Mouse (Mus musculus): ENCODE data around the gene Mrpl54. TPM values are rescaled to one million over a fixed set of nuclear protein-coding genes. Genes with fewer than 3 reads are reported as not detected.
A peak's percentile ranks its signal among the peaks of the same experiment; 100 is the strongest.

Mrpl54 gene
- polyA plus RNA-seq, 1 experiment from 2014 or later = 150 TPM

DNA sequence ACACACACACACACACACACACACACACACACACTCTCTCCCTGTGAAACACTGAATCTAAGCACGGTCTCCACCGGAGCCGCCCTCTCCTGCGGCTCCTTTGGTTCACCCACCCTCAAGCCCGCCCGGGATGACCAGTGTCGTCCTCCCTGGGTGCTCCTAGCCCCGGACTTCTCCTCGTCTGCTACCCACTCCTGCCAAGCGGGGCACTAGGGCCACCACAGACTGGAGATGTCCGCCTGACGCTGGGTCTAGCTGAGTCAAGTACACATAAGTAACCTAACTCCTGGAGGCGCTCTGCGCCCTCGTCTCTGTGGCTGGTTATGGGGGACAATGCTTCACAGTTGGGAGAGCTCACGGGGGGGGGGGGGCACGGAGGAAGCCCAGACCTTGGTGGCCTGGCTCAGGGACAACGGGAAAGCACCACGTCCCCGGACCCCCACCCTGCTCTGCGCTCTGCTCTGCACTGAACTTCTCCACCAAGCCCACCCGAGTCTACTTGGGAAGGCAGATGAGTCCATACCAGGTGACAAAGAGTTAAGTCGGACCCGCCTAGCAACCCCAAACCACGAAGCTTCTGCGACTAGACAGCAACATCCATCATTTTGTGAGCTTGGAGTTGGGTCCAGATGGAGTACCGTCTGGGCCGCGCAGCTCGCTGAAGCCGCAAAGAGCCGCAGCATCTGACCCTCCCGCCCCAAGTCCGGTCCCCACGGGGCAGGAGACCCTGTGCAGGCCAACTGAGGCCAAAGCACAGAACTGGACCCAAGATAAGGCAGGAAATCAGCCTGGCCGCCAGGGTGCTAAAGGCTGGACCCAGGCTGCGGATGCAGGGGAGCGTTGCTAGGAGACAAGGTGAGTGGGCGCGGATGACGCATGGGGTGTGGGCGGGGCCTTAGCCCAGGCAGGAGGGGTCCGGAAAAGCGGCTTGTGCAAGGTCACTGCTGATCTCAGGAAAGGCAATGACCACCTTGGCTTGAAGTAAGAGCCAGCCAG is 14.0 kb downstream of the Mrpl54 start, which contains the start of gene Matk:
TSS of gene Matk (plus strand) at position 512 of the 996 bp plus-strand sequence.
- peaks cover 70% of the 10 kb centered on the region for H3K27me3 ChIP-seq
- H3K36me3 ChIP-seq = peaks cover 20% of the 10 kb centered on the region; the same call in 1 of the 2 replicates
- peaks cover 25% of the 10 kb centered on the region for H3K4me1 ChIP-seq (replicated peaks)
- H3K4me3 ChIP-seq = peak within 1 kb of the TSS; percentile 30
- ATAC-seq (ENCODE audit: low read depth) = peak; percentile 77
- WGBS = 11% methylated on average over 44 of the region's 44 CpGs
- peak within 1 kb of the TSS; percentile 65 for H3K9ac ChIP-seq
- H3K4me2 ChIP-seq = peak within 1 kb of the TSS; percentile 59
- H3K9me3 ChIP-seq = no peaks in the 10 kb centered on the region
- H3K27ac ChIP-seq (replicated peaks) = 0 out of 2 replicates have a peak within 1 kb of the TSS, but pooled peaks have one; percentile 33

DNA sequence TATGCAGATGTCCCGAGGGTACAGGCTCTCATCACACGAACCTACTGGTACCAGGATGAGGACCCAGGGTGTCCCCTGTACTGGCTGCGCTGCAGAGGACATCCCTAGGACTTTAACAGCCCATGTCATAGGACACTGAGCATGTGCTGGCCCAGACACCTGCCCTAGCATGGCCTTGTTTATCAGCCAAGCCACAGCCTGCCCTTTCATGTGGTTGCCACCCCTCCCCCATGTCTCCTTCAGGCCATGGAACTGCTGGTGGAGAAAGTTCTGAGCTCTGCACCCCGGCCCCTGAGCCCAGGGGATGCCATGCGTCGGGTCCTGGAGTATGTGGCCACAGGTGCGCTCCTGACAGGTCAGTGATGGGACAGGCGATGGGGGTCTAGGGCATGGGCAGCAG is 17.3 kb downstream of the Mrpl54 start:
- 86% methylated on average over 8 of the region's 8 CpGs for WGBS
- no peak for ATAC-seq (ENCODE audit: low read depth)
- Histone ChIP-seq H3K4me2 (no peak overlapping the region), H3K27ac (replicated peaks) (no peak overlapping the region), H3K4me1 (replicated peaks) (peaks cover 16% of the 10 kb centered on the region), H3K36me3 (peaks cover 37% of the 10 kb centered on the region), H3K27me3 (peaks cover 43% of the 10 kb centered on the region), H3K9ac (no peak overlapping the region), H3K4me3 (no peak overlapping the region), H3K9me3 (no peaks in the 10 kb centered on the region)

DNA sequence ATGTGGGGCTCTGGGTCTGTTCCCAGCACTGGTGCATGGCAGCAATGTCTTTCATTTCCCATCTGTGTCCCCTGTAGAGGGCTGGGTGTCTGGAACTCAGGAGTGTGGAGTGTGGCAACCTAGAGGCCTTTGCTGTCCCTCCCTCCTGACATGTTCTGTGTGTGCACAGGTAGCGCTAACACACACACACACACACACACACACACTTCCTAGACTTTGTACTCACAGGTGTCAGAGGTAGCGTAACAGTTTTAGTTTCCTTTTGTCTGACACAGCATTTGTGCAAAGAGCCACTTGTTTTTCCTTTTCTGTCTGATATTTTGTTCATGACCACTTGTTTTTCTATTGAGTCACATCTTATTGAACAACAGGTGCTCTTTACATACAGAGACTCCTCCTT is 18.9 kb downstream of the Mrpl54 start:
- Histone ChIP-seq H3K4me2 (no peak overlapping the region), H3K4me3 (no peak overlapping the region), H3K27ac (replicated peaks) (no peak overlapping the region), H3K36me3 (peaks cover 39% of the 10 kb centered on the region), H3K27me3 (peaks cover 27% of the 10 kb centered on the region), H3K9ac (no peak overlapping the region), H3K4me1 (replicated peaks) (peaks cover 11% of the 10 kb centered on the region), H3K9me3 (no peaks in the 10 kb centered on the region)
- WGBS = 96% methylated on average over 2 of the region's 2 CpGs
- no peak for ATAC-seq (ENCODE audit: low read depth)

DNA sequence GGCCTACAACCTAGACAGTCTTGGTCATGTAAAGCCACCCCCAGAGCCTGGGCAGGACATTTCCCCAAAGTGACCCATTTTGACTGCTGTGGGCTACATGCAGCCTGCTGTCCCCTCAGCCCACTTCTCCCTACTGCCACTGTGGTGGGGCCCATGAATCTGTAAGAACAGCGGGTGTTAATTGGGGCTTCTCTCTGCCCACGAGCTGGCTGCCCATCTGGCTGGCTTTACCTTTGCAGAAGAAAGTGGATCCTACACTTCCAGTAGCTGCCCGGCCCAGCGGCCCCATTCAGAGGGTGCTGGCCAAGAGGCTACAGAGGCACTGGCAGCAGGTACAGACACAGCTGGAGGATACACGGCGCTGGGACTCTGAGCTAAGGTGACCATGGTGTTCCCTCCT is 21.6 kb downstream of the Mrpl54 start:
- ATAC-seq (ENCODE audit: low read depth) = no peak
- Histone ChIP-seq H3K9me3 (no peaks in the 10 kb centered on the region), H3K4me1 (replicated peaks) (no peaks in the 10 kb centered on the region), H3K27me3 (peaks cover 24% of the 10 kb centered on the region), H3K4me3 (no peak overlapping the region), H3K4me2 (no peak overlapping the region), H3K36me3 (peaks cover 35% of the 10 kb centered on the region), H3K27ac (replicated peaks) (no peak overlapping the region), H3K9ac (no peak overlapping the region)
- 87% methylated on average over 6 of the region's 6 CpGs for WGBS

DNA sequence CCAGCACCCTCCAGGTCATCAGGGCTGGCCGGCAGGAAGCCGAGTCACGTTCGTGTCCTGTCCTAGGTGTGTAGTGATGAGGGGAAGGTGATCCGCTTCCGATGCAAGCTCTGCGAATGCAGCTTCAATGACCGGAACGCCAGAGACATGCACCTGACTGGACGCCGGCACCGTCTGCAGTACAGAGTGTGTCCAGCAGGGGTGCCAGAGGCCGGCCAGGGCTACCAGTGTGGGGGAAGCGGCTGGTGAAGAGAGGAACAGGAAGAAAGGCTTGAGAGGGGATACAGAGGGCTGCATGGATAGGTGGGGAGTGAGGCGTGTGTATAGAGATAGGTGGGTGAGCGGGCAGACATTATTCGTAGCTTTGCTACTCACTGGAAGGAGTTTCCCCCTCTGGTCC is 22.1 kb downstream of the Mrpl54 start:
- Histone ChIP-seq H3K27me3 (peaks cover 29% of the 10 kb centered on the region), H3K4me2 (no peak overlapping the region), H3K4me1 (replicated peaks) (peaks cover 4% of the 10 kb centered on the region; the same call in 1 of the 2 replicates), H3K27ac (replicated peaks) (no peak overlapping the region), H3K36me3 (peaks cover 30% of the 10 kb centered on the region), H3K9me3 (no peaks in the 10 kb centered on the region), H3K4me3 (no peak overlapping the region), H3K9ac (no peak overlapping the region)
- peak; percentile 65 for ATAC-seq (ENCODE audit: low read depth)
- 10% methylated on average over 17 of the region's 17 CpGs for WGBS

DNA sequence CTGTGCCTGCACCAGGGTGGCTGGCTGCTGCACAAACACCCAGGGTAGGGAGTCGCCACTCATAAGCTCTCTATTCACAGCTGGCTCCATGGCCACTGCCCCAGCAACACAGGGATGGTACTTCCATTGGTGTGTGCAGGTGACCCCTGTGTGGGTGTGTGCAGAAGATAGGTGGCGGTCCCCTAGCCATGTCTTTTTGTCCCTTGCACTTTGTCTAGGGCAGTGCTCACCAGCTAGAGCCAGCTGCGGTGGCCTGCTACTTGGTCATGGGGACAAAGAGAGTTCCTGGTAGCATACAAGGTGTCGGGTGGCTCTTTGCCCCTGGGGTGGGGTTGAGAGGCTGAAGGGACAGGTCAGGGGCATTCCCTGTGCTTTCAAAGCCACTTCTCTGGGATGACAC is 22.6 kb downstream of the Mrpl54 start:
- Histone ChIP-seq H3K27me3 (peaks cover 34% of the 10 kb centered on the region), H3K27ac (replicated peaks) (no peak overlapping the region), H3K9me3 (no peaks in the 10 kb centered on the region), H3K36me3 (peaks cover 26% of the 10 kb centered on the region), H3K9ac (no peak overlapping the region), H3K4me2 (no peak overlapping the region), H3K4me1 (replicated peaks) (peaks cover 9% of the 10 kb centered on the region; the same call in 1 of the 2 replicates), H3K4me3 (no peak overlapping the region)
- 80% methylated on average over 4 of the region's 4 CpGs for WGBS
- 0 out of 2 replicates have a peak, but pooled peaks have one; percentile 2 for ATAC-seq (ENCODE audit: low read depth)

DNA sequence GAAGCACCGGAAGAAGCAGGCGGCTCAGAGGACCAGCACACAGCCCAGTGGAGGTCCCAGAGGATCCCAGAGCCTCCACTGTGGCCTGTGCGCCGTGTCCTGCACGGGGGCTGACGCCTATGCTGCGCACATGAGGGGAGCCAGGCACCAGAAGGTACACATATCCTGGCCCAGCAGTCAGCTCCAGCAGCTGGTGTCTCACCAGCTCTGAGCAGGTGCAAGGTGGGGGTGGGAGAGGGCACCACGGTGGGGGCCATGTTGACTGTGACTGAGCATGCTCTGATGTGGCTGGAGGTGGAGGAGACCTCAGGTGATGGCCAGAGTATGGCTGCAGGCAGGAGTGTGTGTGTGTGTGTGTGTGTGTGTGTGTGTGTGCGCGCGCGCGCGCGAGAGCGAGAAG is 24.7 kb downstream of the Mrpl54 start:
- Histone ChIP-seq H3K4me3 (no peak overlapping the region), H3K9ac (no peak overlapping the region), H3K27ac (replicated peaks) (no peak overlapping the region), H3K9me3 (no peaks in the 10 kb centered on the region), H3K4me1 (replicated peaks) (peaks cover 9% of the 10 kb centered on the region; the same call in 1 of the 2 replicates), H3K27me3 (peaks cover 49% of the 10 kb centered on the region), H3K36me3 (peaks cover 17% of the 10 kb centered on the region), H3K4me2 (no peak overlapping the region)
- 91% methylated on average over 16 of the region's 16 CpGs for WGBS
- ATAC-seq (ENCODE audit: low read depth) = no peak

DNA sequence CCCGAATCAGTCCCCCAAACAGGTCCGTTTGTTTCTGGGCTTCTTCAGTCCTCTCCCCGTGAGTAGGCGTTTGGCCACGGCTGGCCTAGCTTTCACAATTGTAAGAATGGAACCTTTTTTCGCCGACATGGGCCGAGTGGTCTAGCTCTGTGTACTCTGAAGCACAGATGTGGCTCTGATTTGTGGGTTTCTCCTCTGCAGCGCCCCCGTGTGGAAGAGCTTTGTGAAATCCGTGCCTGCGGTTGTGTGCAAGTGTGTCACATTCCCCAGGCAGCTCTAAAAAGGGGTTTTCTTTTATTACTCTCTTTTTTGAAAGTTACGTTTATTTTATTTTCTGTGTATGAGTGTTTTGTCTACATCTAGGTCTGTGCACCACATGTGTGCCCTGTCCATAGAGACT is 25.9 kb downstream of the Mrpl54 start:
- no peak for ATAC-seq (ENCODE audit: low read depth)
- WGBS = 21% methylated on average over 13 of the region's 13 CpGs
- Histone ChIP-seq H3K4me3 (no peak overlapping the region), H3K4me2 (no peak overlapping the region), H3K27me3 (peaks cover 49% of the 10 kb centered on the region), H3K36me3 (peaks cover 9% of the 10 kb centered on the region; the same call in 1 of the 2 replicates), H3K4me1 (replicated peaks) (peaks cover 9% of the 10 kb centered on the region; the same call in 1 of the 2 replicates), H3K27ac (replicated peaks) (no peak overlapping the region), H3K9me3 (no peaks in the 10 kb centered on the region), H3K9ac (no peak overlapping the region)

DNA sequence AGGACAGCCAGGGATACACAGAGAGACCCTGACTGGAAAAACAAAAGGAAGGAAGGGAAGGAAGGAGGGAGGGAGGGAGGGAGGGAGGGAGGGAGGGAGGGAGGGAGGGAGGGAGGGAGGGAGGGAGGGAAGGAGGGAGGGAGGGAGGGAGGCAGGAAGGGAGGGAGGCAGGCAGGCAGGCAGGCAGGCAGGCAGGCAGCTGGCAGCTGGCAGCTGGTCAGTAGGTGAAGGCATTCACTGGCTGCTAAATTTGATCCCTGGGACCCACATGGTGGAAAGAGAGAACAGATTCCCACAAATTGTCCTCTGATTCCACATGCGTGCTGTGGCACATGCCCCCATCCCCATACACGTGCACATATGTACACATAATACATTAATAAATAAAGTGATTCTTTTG is 28.1 kb downstream of the Mrpl54 start:
- Histone ChIP-seq H3K36me3 (peaks cover 8% of the 10 kb centered on the region; the same call in 1 of the 2 replicates), H3K27me3 (peaks cover 49% of the 10 kb centered on the region), H3K4me2 (no peak overlapping the region), H3K9me3 (no peaks in the 10 kb centered on the region), H3K4me1 (replicated peaks) (peaks cover 13% of the 10 kb centered on the region), H3K27ac (replicated peaks) (no peak overlapping the region), H3K9ac (no peak overlapping the region), H3K4me3 (no peak overlapping the region)
- no peak for ATAC-seq (ENCODE audit: low read depth)
- 68% methylated on average over 2 of the region's 2 CpGs for WGBS

DNA sequence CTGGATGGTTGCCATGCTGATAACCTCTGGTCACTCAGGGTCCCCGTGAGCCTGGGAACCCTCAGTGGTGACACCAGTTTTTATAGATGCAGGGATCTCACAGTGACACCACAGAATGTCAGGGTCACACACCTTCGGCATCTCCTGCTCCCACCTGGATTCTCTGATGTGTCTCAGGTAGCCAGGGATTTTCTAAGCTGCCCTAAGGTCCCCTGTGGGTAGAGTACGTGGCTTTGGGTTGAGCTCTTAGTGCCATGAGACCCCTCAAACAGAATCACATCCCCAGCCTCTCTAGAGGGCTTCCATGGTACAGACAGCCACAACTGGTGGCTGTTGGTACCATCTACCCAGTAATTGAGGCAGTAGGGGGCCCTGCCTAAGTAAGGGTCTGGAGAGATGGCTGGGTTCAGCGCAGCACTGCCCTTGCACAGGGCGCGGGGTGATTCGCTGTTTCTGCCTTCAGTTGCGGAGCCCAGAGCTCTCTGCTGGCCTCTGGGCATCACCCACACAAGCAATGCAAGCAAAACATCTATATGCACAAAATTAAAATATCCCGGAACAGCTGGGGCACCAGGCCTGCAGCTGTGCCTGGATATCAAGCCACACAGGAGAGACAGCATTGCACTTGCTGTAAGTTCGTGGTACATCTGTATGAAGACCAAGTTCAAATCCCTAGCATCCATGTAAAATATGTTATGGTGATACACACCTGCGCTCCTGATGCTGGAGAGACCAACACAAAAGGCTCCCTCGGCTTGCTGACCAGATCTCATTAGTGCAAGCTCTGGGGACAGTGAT is 30.1 kb downstream of the Mrpl54 start:
- no peaks in the 10 kb centered on the region for H3K9me3 ChIP-seq
- H3K27me3 ChIP-seq = peaks cover 41% of the 10 kb centered on the region
- H3K27ac ChIP-seq (replicated peaks) = no peak overlapping the region
- no peaks in the 10 kb centered on the region for H3K36me3 ChIP-seq
- no peak for ATAC-seq (ENCODE audit: low read depth)
- H3K4me1 ChIP-seq (replicated peaks) = peaks cover 27% of the 10 kb centered on the region
- no peak overlapping the region for H3K9ac ChIP-seq
- H3K4me3 ChIP-seq = no peak overlapping the region
- 80% methylated on average over 12 of the region's 12 CpGs for WGBS
- H3K4me2 ChIP-seq = no peak overlapping the region

DNA sequence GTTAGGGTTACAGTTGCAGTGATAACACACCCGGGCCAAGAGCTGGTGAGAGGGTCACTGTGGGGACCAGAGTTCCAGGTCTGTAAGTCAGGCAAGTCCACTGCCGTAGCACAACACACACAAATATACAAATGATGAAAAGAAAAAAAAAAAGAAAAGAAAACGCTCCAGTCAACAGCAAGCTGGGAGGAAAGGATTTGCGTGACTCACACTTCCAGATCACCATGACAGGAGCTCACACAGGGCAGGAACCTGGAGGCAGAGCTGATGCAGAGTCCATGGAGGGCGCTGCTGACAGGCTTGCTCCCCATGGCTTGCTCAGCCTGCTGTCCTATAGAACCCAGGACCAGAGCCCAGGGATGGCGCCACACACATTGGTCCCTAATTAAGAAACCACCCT is 32.5 kb downstream of the Mrpl54 start:
- no peaks in the 10 kb centered on the region for H3K9me3 ChIP-seq
- H3K36me3 ChIP-seq = no peaks in the 10 kb centered on the region
- peak overlapping the region; percentile 69; the same call in 1 of the 2 replicates for H3K4me3 ChIP-seq
- H3K27ac ChIP-seq (replicated peaks) = no peak overlapping the region
- H3K27me3 ChIP-seq = peaks cover 19% of the 10 kb centered on the region
- H3K4me2 ChIP-seq = peak overlapping the region; percentile 66; the same call in 1 of the 2 replicates
- no peak overlapping the region for H3K9ac ChIP-seq
- WGBS = 76% methylated on average over 6 of the region's 6 CpGs
- H3K4me1 ChIP-seq (replicated peaks) = peaks cover 32% of the 10 kb centered on the region
- no peak for ATAC-seq (ENCODE audit: low read depth)

DNA sequence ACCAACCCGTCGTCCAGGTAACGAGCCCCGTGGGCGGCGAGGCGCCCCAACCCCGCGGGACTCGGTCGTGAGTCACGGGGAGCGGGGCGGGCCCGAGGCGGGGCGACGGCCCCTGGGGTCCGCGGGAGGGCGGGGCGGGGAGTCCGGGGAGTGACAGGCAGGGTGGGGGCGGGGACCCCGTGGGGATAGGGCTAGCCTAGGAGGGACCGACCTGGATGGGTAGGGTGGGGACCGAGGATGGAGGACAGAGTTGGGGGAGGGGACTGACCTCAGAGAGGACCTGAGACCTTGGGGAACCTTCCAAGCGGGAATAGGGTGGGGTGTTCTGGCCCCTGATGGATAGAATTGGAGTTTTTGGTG is 33.5 kb downstream of the Mrpl54 start:
- Histone ChIP-seq H3K36me3 (no peaks in the 10 kb centered on the region), H3K4me2 (peak overlapping the region; percentile 66), H3K4me3 (peak overlapping the region; percentile 69), H3K9ac (peak overlapping the region; percentile 83), H3K27ac (replicated peaks) (0 out of 2 replicates have a peak overlapping the region, but pooled peaks have one; percentile 50), H3K27me3 (peaks cover 11% of the 10 kb centered on the region), H3K9me3 (no peaks in the 10 kb centered on the region), H3K4me1 (replicated peaks) (peaks cover 42% of the 10 kb centered on the region)
- ATAC-seq (ENCODE audit: low read depth) = peak; percentile 49
- WGBS = under 1% methylated on average over 22 of the region's 28 CpGs
